Mouse (Mus musculus) left cerebral cortex, adult 11 months (tissue): ENCODE data around the gene Scgb1b18.
"Not testable (repeated sequence)": the region's sequence is repeated elsewhere in the genome, so short reads cannot be mapped to it uniquely, and the experiment has no call there.

Source experiments
- DNase-seq: peaks from one replicate; pipeline ENCODE4 v3.0.0; 2022; ENCODE audit warnings: low spot score

Gene Scgb1b18

GRCm38 (mm10) chr7:33185268-33185667 is at the start of gene Scgb1b18:
Gene Scgb1b18 (plus strand): TSS chr7:33185568.
- DNase-seq = not testable (repeated sequence)

DNA sequence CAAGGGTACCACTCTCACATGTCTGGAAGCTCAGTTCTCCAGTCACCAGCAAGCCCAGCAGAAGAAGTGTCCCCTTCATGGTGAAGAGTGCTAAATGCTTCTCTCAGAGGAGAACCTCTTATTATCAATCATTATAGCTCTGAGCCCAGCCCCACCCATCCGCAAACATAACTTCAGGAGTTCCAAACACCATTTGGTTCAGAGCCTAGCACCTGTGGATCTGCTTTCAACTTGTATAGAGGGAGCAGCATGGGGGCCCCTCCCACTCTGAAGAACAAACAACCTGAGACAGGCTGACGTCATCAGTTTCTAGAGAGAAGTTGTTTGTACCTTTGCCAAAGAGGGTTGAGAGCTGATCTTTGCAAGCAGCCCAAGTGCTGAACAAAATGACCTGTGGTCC is 11.6 kb upstream of the Scgb1b18 start, which contains the start of gene Scgb2b18:
Scgb2b18 (minus strand) TSS at position 101 of the 400 bp plus-strand sequence.
- DNase-seq = not testable (repeated sequence)
